Mouse (Mus musculus) thymus, postnatal 25 days (tissue): ENCODE data around the gene Phb.
A peak's percentile ranks its signal among the peaks of the same experiment; 100 is the strongest.

Experiments
- DNase-seq: peaks from one replicate; pipeline ENCODE4 v3.0.0; 2022

Phb gene

GRCm38 (mm10) chr11:95666529-95667149 lies at the start of gene Phb:
Phb (plus strand) TSS chr11:95666957.
- DNase-seq, result peak; percentile 87

GRCm38 (mm10) chr11:95617785-95618465 lies 48.8 kb upstream of the Phb start:
- no peak for DNase-seq

GRCm38 (mm10) chr11:95619081-95619480 lies 47.7 kb upstream of the Phb start:
- DNase-seq, result no peak

- no peak for DNase-seq
Observed at GRCm38 (mm10) chr11:95619886-95620444, 46.8 kb upstream of the Phb start.

GRCm38 (mm10) chr11:95621010-95621409 lies 45.7 kb upstream of the Phb start:
- no peak for DNase-seq

GRCm38 (mm10) chr11:95621541-95622130 lies 45.1 kb upstream of the Phb start:
- no peak for DNase-seq

- no peak for DNase-seq
Observed at GRCm38 (mm10) chr11:95622426-95622825, 44.3 kb upstream of the Phb start.

GRCm38 (mm10) chr11:95630558-95630957 lies 36.2 kb upstream of the Phb start:
- DNase-seq, result no peak

- DNase-seq, result no peak
Observed at GRCm38 (mm10) chr11:95631301-95631700, 35.5 kb upstream of the Phb start.

GRCm38 (mm10) chr11:95632474-95632873 lies 34.3 kb upstream of the Phb start:
- DNase-seq, result no peak

GRCm38 (mm10) chr11:95633512-95634000 lies 33.2 kb upstream of the Phb start:
- DNase-seq, result no peak

- no peak for DNase-seq
Observed at GRCm38 (mm10) chr11:95635030-95635429, 31.7 kb upstream of the Phb start.

- no peak for DNase-seq
Observed at GRCm38 (mm10) chr11:95640751-95641150, 26.0 kb upstream of the Phb start.

GRCm38 (mm10) chr11:95642534-95643280 lies 24.1 kb upstream of the Phb start:
- DNase-seq, result no peak

- no peak for DNase-seq
Observed at GRCm38 (mm10) chr11:95643856-95644255, 22.9 kb upstream of the Phb start.

GRCm38 (mm10) chr11:95644381-95644780 lies 22.4 kb upstream of the Phb start:
- DNase-seq, result no peak

- no peak for DNase-seq
Observed at GRCm38 (mm10) chr11:95645397-95646153, 21.2 kb upstream of the Phb start.

- no peak for DNase-seq
Observed at GRCm38 (mm10) chr11:95646154-95646490, 20.6 kb upstream of the Phb start.

GRCm38 (mm10) chr11:95647791-95648190 lies 19.0 kb upstream of the Phb start:
- DNase-seq, result no peak

- peak; percentile 66 for DNase-seq
Observed at GRCm38 (mm10) chr11:95648827-95649226, 17.9 kb upstream of the Phb start.

- DNase-seq, result no peak
Observed at GRCm38 (mm10) chr11:95649560-95649959, 17.2 kb upstream of the Phb start.

- no peak for DNase-seq
Observed at GRCm38 (mm10) chr11:95650001-95650400, 16.8 kb upstream of the Phb start.
